Mouse (Mus musculus): ENCODE measurements at regions not wholly inside any gene's neighbourhood (a gene's known extent, or its start where the extent isn't known, plus 50 kb on each side); places are given as distances from the start of the nearest gene placed in this dataset.

GRCm38 (mm10) chr14:72371702-72372277 lies 119.8 kb downstream of the Gm9195 start:
- in situ Hi-C loops (cut with MseI, MboI): no loop called here

- in situ Hi-C loops (cut with MseI, MboI): no loop called here
Measured at GRCm38 (mm10) chr14:72360829-72361520, 130.7 kb downstream of the Gm9195 start.

GRCm38 (mm10) chr14:72360181-72360580 lies 131.5 kb downstream of the Gm9195 start:
- in situ Hi-C loops (cut with MseI, MboI): no loop called here

GRCm38 (mm10) chr14:72357915-72358314 lies 133.7 kb downstream of the Gm9195 start:
- in situ Hi-C loops (cut with MseI, MboI): no loop called here

- in situ Hi-C loops (cut with MseI, MboI): no loop called here
Measured at GRCm38 (mm10) chr14:72342181-72342580, 149.5 kb downstream of the Gm9195 start.

GRCm38 (mm10) chr14:72341590-72342154 lies 150.0 kb downstream of the Gm9195 start:
- in situ Hi-C loops (cut with MseI, MboI): no loop called here

- in situ Hi-C loops (cut with MseI, MboI): no loop called here
Measured at GRCm38 (mm10) chr14:72338046-72338445, 153.6 kb downstream of the Gm9195 start.

- in situ Hi-C loops (cut with MseI, MboI): no loop called here
Measured at GRCm38 (mm10) chr14:72303856-72304255, 187.8 kb downstream of the Gm9195 start.

GRCm38 (mm10) chr14:72300026-72300425 lies 191.6 kb downstream of the Gm9195 start:
- in situ Hi-C loops (cut with MseI, MboI): no loop called here

- in situ Hi-C loops (cut with MseI, MboI): no loop called here
Measured at GRCm38 (mm10) chr14:72294631-72295030, 197.0 kb downstream of the Gm9195 start.

GRCm38 (mm10) chr14:72293677-72294387 lies 197.8 kb downstream of the Gm9195 start:
- in situ Hi-C loops (cut with MseI, MboI): no loop called here

GRCm38 (mm10) chr14:72292656-72293299 lies 198.9 kb downstream of the Gm9195 start:
- in situ Hi-C loops (cut with MseI, MboI): no loop called here

- in situ Hi-C loops (cut with MseI, MboI): no loop called here
Measured at GRCm38 (mm10) chr14:72277309-72277708, 214.3 kb downstream of the Gm9195 start.

- in situ Hi-C loops (cut with MseI, MboI): no loop called here
Measured at GRCm38 (mm10) chr14:72259255-72259654, 232.4 kb downstream of the Gm9195 start.

GRCm38 (mm10) chr14:72241872-72242271 lies 249.8 kb downstream of the Gm9195 start:
- in situ Hi-C loops (cut with MseI, MboI): no loop called here

GRCm38 (mm10) chr14:72240272-72240671 lies 251.4 kb downstream of the Gm9195 start:
- in situ Hi-C loops (cut with MseI, MboI): no loop called here

GRCm38 (mm10) chr14:72238344-72238743 lies 253.3 kb downstream of the Gm9195 start:
- in situ Hi-C loops (cut with MseI, MboI): no loop called here

GRCm38 (mm10) chr14:72234234-72235075 lies 257.2 kb downstream of the Gm9195 start:
- in situ Hi-C loops (cut with MseI, MboI): no loop called here

GRCm38 (mm10) chr14:72227853-72228252 lies 263.8 kb downstream of the Gm9195 start:
- in situ Hi-C loops (cut with MseI, MboI): no loop called here

GRCm38 (mm10) chr14:72227441-72227840 lies 264.2 kb downstream of the Gm9195 start:
- in situ Hi-C loops (cut with MseI, MboI): no loop called here

- in situ Hi-C loops (cut with MseI, MboI): no loop called here
Measured at GRCm38 (mm10) chr14:72226946-72227345, 264.7 kb downstream of the Gm9195 start.
